Mouse (Mus musculus) T-helper 17 cell (primary cell): ENCODE results near the gene Qprt.

Source experiments
- in situ Hi-C, 2 experiments: fragments of 300-600 bp; cut with MboI, MseI; formaldehyde crosslinking; loops; 1 replicate in 1 of 2; 2 replicates in 1 of 2; pipeline ENCODE4 v1.15.1; 2025; ENCODE audit warnings: high pct_unique_total_duplicates in 2 of 2

The Qprt gene

GRCm38 (mm10) chr7:127134821-127135447 lies 12.9 kb upstream of the Qprt start:
- in situ Hi-C loops, result loop anchor here (5.0 to 10.0 kb wide), 2 partner anchors 50 to 57 kb away; no protein-coding TSS in a partner anchor

- in situ Hi-C loops, result loop anchor here in 1 of 2 experiments (10.0 kb wide), 1 partner anchor 52 kb away; no protein-coding TSS in a partner anchor
Measured at GRCm38 (mm10) chr7:127133125-127133524, 11.1 kb upstream of the Qprt start.

GRCm38 (mm10) chr7:127129638-127130037 lies 7.6 kb upstream of the Qprt start:
- in situ Hi-C loops, result loop anchor here in 1 of 2 experiments (10.0 kb wide), 1 partner anchor 55 kb away; no protein-coding TSS in a partner anchor

- in situ Hi-C loops, result no loop called here
Measured at GRCm38 (mm10) chr7:127121061-127121910, 740 bp downstream of the Qprt start.

GRCm38 (mm10) chr7:127118671-127119445 lies 3.2 kb downstream of the Qprt start:
- in situ Hi-C loops, result no loop called here

GRCm38 (mm10) chr7:127117948-127118347 lies 4.1 kb downstream of the Qprt start:
- in situ Hi-C loops, result no loop called here

GRCm38 (mm10) chr7:127116331-127116935 lies 5.6 kb downstream of the Qprt start:
- in situ Hi-C loops, result no loop called here

- in situ Hi-C loops, result no loop called here
Measured at GRCm38 (mm10) chr7:127114920-127115319, 7.1 kb downstream of the Qprt start.

- in situ Hi-C loops, result no loop called here
Measured at GRCm38 (mm10) chr7:127113614-127114259, 8.3 kb downstream of the Qprt start.

GRCm38 (mm10) chr7:127112921-127113597 lies 9.0 kb downstream of the Qprt start:
- in situ Hi-C loops, result no loop called here

GRCm38 (mm10) chr7:127112251-127112841 lies 9.7 kb downstream of the Qprt start:
- in situ Hi-C loops, result no loop called here

- in situ Hi-C loops, result no loop called here
Measured at GRCm38 (mm10) chr7:127111461-127111860, 10.6 kb downstream of the Qprt start.

GRCm38 (mm10) chr7:127110239-127111007 lies 11.6 kb downstream of the Qprt start:
- in situ Hi-C loops, result no loop called here

- in situ Hi-C loops, result loop anchor here (5.0 to 10.0 kb wide), 2 partner anchors 38 to 281 kb away; no protein-coding TSS in a partner anchor
Measured at GRCm38 (mm10) chr7:127105551-127105950, 16.5 kb downstream of the Qprt start.

GRCm38 (mm10) chr7:127104560-127105332 lies 17.3 kb downstream of the Qprt start:
- in situ Hi-C loops, result loop anchor here (5.0 to 10.0 kb wide), 3 partner anchors 37 to 280 kb away; partner anchors contain the start of gene Asphd1 (in 1 of the 2)

- in situ Hi-C loops, result loop anchor here in 1 of 2 experiments (5.0 to 10.0 kb wide), 2 partner anchors 157 to 279 kb away; partner anchors contain the start of gene Asphd1
Measured at GRCm38 (mm10) chr7:127103960-127104359, 18.1 kb downstream of the Qprt start.

GRCm38 (mm10) chr7:127102148-127102547 lies 19.9 kb downstream of the Qprt start:
- in situ Hi-C loops, result loop anchor here in 1 of 2 experiments (5.0 to 10.0 kb wide), 2 partner anchors 155 to 277 kb away; partner anchors contain the start of gene Asphd1
